Mouse (Mus musculus): ENCODE measurements around the gene Naa60. TPM values are rescaled to one million over a fixed set of nuclear protein-coding genes. Genes with fewer than 3 reads are reported as not detected.

Naa60 gene
- polyA plus RNA-seq (2012; rRNA removed): 56.7 and 67.1 TPM in 2 replicates

GRCm38 (mm10) chr16:3872216-3873047 is at the start of gene Naa60:
Naa60 (plus strand) TSS chr16:3872375.

GRCm38 (mm10) chr16:3830588-3831109 is 41.5 kb upstream of the Naa60 start, which contains the start of gene Olfr15:
Olfr15 (plus strand) TSS chr16:3830878.

GRCm38 (mm10) chr16:3846711-3847518 is 25.3 kb upstream of the Naa60 start, which contains the start of gene Zfp174:
Zfp174 (plus strand) TSS chr16:3847268.

GRCm38 (mm10) chr16:3884201-3885064 is 12.3 kb downstream of the Naa60 start, which contains the start of the genes Zfp597 and Gm20695:
Zfp597 (minus strand) TSS chr16:3884561.
Gm20695 (plus strand) TSS chr16:3884648.

GRCm38 (mm10) chr16:3908537-3909111 is 36.4 kb downstream of the Naa60 start, which contains the start of the genes 1700037C18Rik and Cluap1:
1700037C18Rik (minus strand) TSS chr16:3908689.
Cluap1 (plus strand) TSS chr16:3908801.

Other genes starting within 250 kb of the Naa60 start
- 0.09 and 0.13 TPM in 2 replicates for gene Mefv, start 154.3 kb upstream of the Naa60 start, polyA plus RNA-seq (2012; rRNA removed)
- 9.8 and 10.0 TPM in 2 replicates for gene Zfp263, start 128.3 kb upstream of the Naa60 start, polyA plus RNA-seq (2012; rRNA removed)
- not detected in 2 replicates for gene Olfr15, start 41.5 kb upstream of the Naa60 start, polyA plus RNA-seq (2012; rRNA removed)
- gene Zfp174, start 25.1 kb upstream of the Naa60 start, polyA plus RNA-seq (2012; rRNA removed): 1.4 and 2.0 TPM in 2 replicates
- gene Zfp597, start 12.2 kb downstream of the Naa60 start, polyA plus RNA-seq (2012; rRNA removed): 2.3 and 2.6 TPM in 2 replicates
- not detected in 2 replicates for gene Gm20695, start 12.3 kb downstream of the Naa60 start, polyA plus RNA-seq (2012; rRNA removed)
- gene 1700037C18Rik, start 36.3 kb downstream of the Naa60 start, polyA plus RNA-seq (2012; rRNA removed): 18.9 and 19.0 TPM in 2 replicates
- gene Cluap1, start 36.4 kb downstream of the Naa60 start, polyA plus RNA-seq (2012; rRNA removed): 7.5 and 10.2 TPM in 2 replicates
- gene Nlrc3, start 104.3 kb downstream of the Naa60 start, polyA plus RNA-seq (2012; rRNA removed): 6.5 and 8.0 TPM in 2 replicates
- 24.4 and 27.5 TPM in 2 replicates for gene Slx4, start 131.4 kb downstream of the Naa60 start, polyA plus RNA-seq (2012; rRNA removed)
- 0.21 and 0.25 TPM in 2 replicates for gene Dnase1, start 164.6 kb downstream of the Naa60 start, polyA plus RNA-seq (2012; rRNA removed)
- gene Trap1, start 205.5 kb downstream of the Naa60 start, polyA plus RNA-seq (2012; rRNA removed): 109 and 128 TPM in 2 replicates

All from ovary, adult 2 months (tissue).